Mouse (Mus musculus): ENCODE measurements around the gene Ccnf. TPM values are rescaled to one million over a fixed set of nuclear protein-coding genes. Genes with fewer than 3 reads are reported as not detected.

The Ccnf gene
- polyA plus RNA-seq, 1 experiment from 2014 or later: 11.8 TPM

- Histone ChIP-seq H3K27ac (replicated peaks) (no peak overlapping the region), H3K27me3 (ENCODE audit: control insufficient read depth, insufficient read depth, low read length) (no peaks in the 10 kb centered on the region), H3K9me3 (ENCODE audit: control insufficient read depth, low read length) (no peaks in the 10 kb centered on the region), H3K9ac (ENCODE audit: low read length) (no peak overlapping the region), H3K4me1 (replicated peaks; ENCODE audit: control insufficient read depth, insufficient read depth) (no peaks in the 10 kb centered on the region), H3K4me3 (ENCODE audit: low read depth, low read length) (no peak overlapping the region), H3K4me2 (replicated peaks; ENCODE audit: low read depth) (no peak overlapping the region), H3K36me3 (ENCODE audit: control insufficient read depth, insufficient read depth, low read length) (no peaks in the 10 kb centered on the region)
- no peak for ATAC-seq (ENCODE audit: low FRiP score, low TSS enrichment)
- DNase-seq (ENCODE audit: low spot score): no peak
- TF ChIP-seq EP300 (optimal IDR thresholded peaks at IDR 0.05) (no peak), CTCF (IDR thresholded peaks at IDR 0.05; ENCODE audit: low read depth) (no peak)
- 45% methylated on average over 4 of the region's 4 CpGs for WGBS
Measured at GRCm38 (mm10) chr17:24258981-24259380, 7.7 kb upstream of the Ccnf start.

GRCm38 (mm10) chr17:24252329-24252728, 1.0 kb upstream of the Ccnf start:
- no peak for DNase-seq (ENCODE audit: low spot score)
- Histone ChIP-seq H3K4me3 (ENCODE audit: low read depth, low read length) (no peak overlapping the region), H3K9ac (ENCODE audit: low read length) (no peak overlapping the region), H3K27ac (replicated peaks) (no peak overlapping the region), H3K4me2 (replicated peaks; ENCODE audit: low read depth) (no peak overlapping the region), H3K27me3 (ENCODE audit: control insufficient read depth, insufficient read depth, low read length) (no peaks in the 10 kb centered on the region), H3K4me1 (replicated peaks; ENCODE audit: control insufficient read depth, insufficient read depth) (0 out of 2 replicates have a peak, but pooled peaks cover 2% of the 10 kb centered on the region), H3K9me3 (ENCODE audit: control insufficient read depth, low read length) (no peaks in the 10 kb centered on the region), H3K36me3 (ENCODE audit: control insufficient read depth, insufficient read depth, low read length) (no peaks in the 10 kb centered on the region)
- no peak for ATAC-seq (ENCODE audit: low FRiP score, low TSS enrichment)
- no peak for TF ChIP-seq CTCF (IDR thresholded peaks at IDR 0.05; ENCODE audit: low read depth)
- TF ChIP-seq EP300 (optimal IDR thresholded peaks at IDR 0.05): no peak
- WGBS: 97% methylated on average over 2 of the region's 2 CpGs

GRCm38 (mm10) chr17:24250988-24251319, 330 bp downstream of the Ccnf start:
- DNase-seq (ENCODE audit: low spot score): no peak
- no peak; the same call in 1 of the 2 replicates for ATAC-seq (ENCODE audit: low FRiP score, low TSS enrichment)
- no peaks in the 10 kb centered on the region for H3K9me3 ChIP-seq (ENCODE audit: control insufficient read depth, low read length)
- peak overlapping the region; percentile 73 for H3K9ac ChIP-seq (ENCODE audit: low read length)
- H3K4me2 ChIP-seq (replicated peaks; ENCODE audit: low read depth): peak overlapping the region; percentile 78
- no peaks in the 10 kb centered on the region for H3K27me3 ChIP-seq (ENCODE audit: control insufficient read depth, insufficient read depth, low read length)
- 0 out of 2 replicates have a peak, but pooled peaks cover 2% of the 10 kb centered on the region for H3K4me1 ChIP-seq (replicated peaks; ENCODE audit: control insufficient read depth, insufficient read depth)
- TF ChIP-seq CTCF (IDR thresholded peaks at IDR 0.05; ENCODE audit: low read depth) (no peak), EP300 (optimal IDR thresholded peaks at IDR 0.05) (no peak)
- H3K4me3 ChIP-seq (ENCODE audit: low read depth, low read length): peak overlapping the region; percentile 72
- peak overlapping the region; percentile 61; the same call in 1 of the 2 replicates for H3K27ac ChIP-seq (replicated peaks)
- WGBS: under 1% methylated on average over 32 of the region's 32 CpGs
- H3K36me3 ChIP-seq (ENCODE audit: control insufficient read depth, insufficient read depth, low read length): no peaks in the 10 kb centered on the region

- WGBS: 96% methylated on average over 2 of the region's 2 CpGs
- no peak overlapping the region for H3K27ac ChIP-seq (replicated peaks)
- DNase-seq (ENCODE audit: low spot score): no peak
- 0 out of 2 replicates have a peak, but pooled peaks cover 2% of the 10 kb centered on the region for H3K4me1 ChIP-seq (replicated peaks; ENCODE audit: control insufficient read depth, insufficient read depth)
- no peaks in the 10 kb centered on the region; the same call in 1 of the 2 replicates for H3K36me3 ChIP-seq (ENCODE audit: control insufficient read depth, insufficient read depth, low read length)
- ATAC-seq (ENCODE audit: low FRiP score, low TSS enrichment): no peak
- no peak overlapping the region for H3K4me2 ChIP-seq (replicated peaks; ENCODE audit: low read depth)
- TF ChIP-seq CTCF (IDR thresholded peaks at IDR 0.05; ENCODE audit: low read depth): peak; percentile 41
- TF ChIP-seq EP300 (optimal IDR thresholded peaks at IDR 0.05): no peak
- no peak overlapping the region for H3K9ac ChIP-seq (ENCODE audit: low read length)
- no peaks in the 10 kb centered on the region for H3K9me3 ChIP-seq (ENCODE audit: control insufficient read depth, low read length)
- no peaks in the 10 kb centered on the region for H3K27me3 ChIP-seq (ENCODE audit: control insufficient read depth, insufficient read depth, low read length)
- H3K4me3 ChIP-seq (ENCODE audit: low read depth, low read length): no peak overlapping the region
Measured at GRCm38 (mm10) chr17:24248641-24249040, 2.6 kb downstream of the Ccnf start.

- peaks cover 11% of the 10 kb centered on the region for H3K36me3 ChIP-seq (ENCODE audit: control insufficient read depth, insufficient read depth, low read length)
- H3K4me2 ChIP-seq (replicated peaks; ENCODE audit: low read depth): no peak overlapping the region
- WGBS: 89% methylated on average over 8 of the region's 8 CpGs
- H3K27me3 ChIP-seq (ENCODE audit: control insufficient read depth, insufficient read depth, low read length): no peaks in the 10 kb centered on the region
- H3K4me1 ChIP-seq (replicated peaks; ENCODE audit: control insufficient read depth, insufficient read depth): no peaks in the 10 kb centered on the region
- no peaks in the 10 kb centered on the region for H3K9me3 ChIP-seq (ENCODE audit: control insufficient read depth, low read length)
- no peak for DNase-seq (ENCODE audit: low spot score)
- no peak for TF ChIP-seq EP300 (optimal IDR thresholded peaks at IDR 0.05)
- no peak for TF ChIP-seq CTCF (IDR thresholded peaks at IDR 0.05; ENCODE audit: low read depth)
- H3K9ac ChIP-seq (ENCODE audit: low read length): no peak overlapping the region
- H3K4me3 ChIP-seq (ENCODE audit: low read depth, low read length): no peak overlapping the region
- ATAC-seq (ENCODE audit: low FRiP score, low TSS enrichment): 0 out of 2 replicates have a peak, but pooled peaks have one; percentile 22
- H3K27ac ChIP-seq (replicated peaks): peak overlapping the region; percentile 45; the same call in 1 of the 2 replicates
Measured at GRCm38 (mm10) chr17:24244061-24244460, 7.2 kb downstream of the Ccnf start.

- H3K4me1 ChIP-seq (replicated peaks; ENCODE audit: control insufficient read depth, insufficient read depth): no peaks in the 10 kb centered on the region
- no peak overlapping the region for H3K4me3 ChIP-seq (ENCODE audit: low read depth, low read length)
- TF ChIP-seq CTCF (IDR thresholded peaks at IDR 0.05; ENCODE audit: low read depth) (peak; percentile 77), EP300 (optimal IDR thresholded peaks at IDR 0.05) (no peak)
- H3K36me3 ChIP-seq (ENCODE audit: control insufficient read depth, insufficient read depth, low read length): peaks cover 15% of the 10 kb centered on the region
- no peaks in the 10 kb centered on the region for H3K27me3 ChIP-seq (ENCODE audit: control insufficient read depth, insufficient read depth, low read length)
- H3K4me2 ChIP-seq (replicated peaks; ENCODE audit: low read depth): no peak overlapping the region
- ATAC-seq (ENCODE audit: low FRiP score, low TSS enrichment) (no peak), DNase-seq (ENCODE audit: low spot score) (peak; percentile 53)
- H3K9ac ChIP-seq (ENCODE audit: low read length): no peak overlapping the region
- 0 out of 2 replicates have a peak overlapping the region, but pooled peaks have one; percentile 24 for H3K27ac ChIP-seq (replicated peaks)
- 86% methylated on average over 4 of the region's 4 CpGs for WGBS
- no peaks in the 10 kb centered on the region for H3K9me3 ChIP-seq (ENCODE audit: control insufficient read depth, low read length)
Measured at GRCm38 (mm10) chr17:24243311-24243969, 7.8 kb downstream of the Ccnf start.
